Mouse (Mus musculus) lung, adult 2 months (tissue): ENCODE measurements around the gene Cyp2j12. TPM values are rescaled to one million over a fixed set of nuclear protein-coding genes. Genes with fewer than 3 reads are reported as not detected.

Experiments
- DNase-seq: peaks from one replicate; pipeline ENCODE4 v3.0.0; 2022
- H3K4me1 ChIP-seq: fragments of 200-500 bp; 2 replicates; pipeline ENCODE4 v1.6.1; 2011; ENCODE audit warnings: low read length; ENCODE audit not compliant: control insufficient read depth, insufficient read depth
- H3K4me3 ChIP-seq: fragments of 200-500 bp; replicated peaks from 2 replicates; pipeline ENCODE3; 2011; ENCODE audit warnings: low read depth, mild to moderate bottlenecking, control low read depth, low read length; ENCODE audit errors: extremely low read depth
- CTCF ChIP-seq: fragments of 200-500 bp; IDR thresholded peaks from 2 replicates; pipeline ENCODE4 v1.5.1; 2011; ENCODE audit warnings: mild to moderate bottlenecking, low read length, control low read depth; ENCODE audit not compliant: insufficient read depth
- POLR2A ChIP-seq: fragments of 200-500 bp; IDR thresholded peaks from 2 replicates; pipeline ENCODE4 v1.6.1; 2011; ENCODE audit warnings: low read depth, mild to moderate bottlenecking, control low read depth, low read length, borderline replicate concordance; ENCODE audit errors: extremely low read depth
- WGBS: fragments of 180-500 bp; shearing (Covaris S2); methylation state at CpG from one replicate; pipeline ENCODE4 v1.1.7; 2018; 5-methylcytosine and 5-hydroxymethylcytosine counted together
- polyA plus RNA-seq: library from polyadenylated mRNA; depleted of rRNA; stranded (reverse); fragments of >200 nt; gene quantifications from 2 replicates; pipeline ENCODE4 v1.2.3, GENCODE M21; 2012; rRNA removed

The Cyp2j12 gene
- polyA plus RNA-seq, 1 experiment: not detected

DNA sequence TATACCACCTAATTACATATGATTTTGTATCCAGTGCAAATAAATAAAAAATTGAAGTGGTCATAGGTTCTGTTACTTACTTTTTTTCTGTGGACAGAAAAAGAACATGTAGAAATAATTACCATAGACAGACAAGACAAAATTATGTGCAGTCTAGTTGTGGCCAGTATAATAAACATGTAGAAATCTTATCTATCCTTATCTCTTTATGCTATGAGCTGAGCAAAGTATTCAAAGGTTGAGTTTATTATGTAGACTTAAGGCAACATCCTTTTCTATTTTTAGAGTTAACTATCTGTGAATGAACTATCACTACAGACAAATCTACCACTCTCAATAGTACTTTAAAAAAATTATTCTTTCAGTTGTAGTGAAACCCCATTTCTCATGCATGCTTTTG is 62.6 kb downstream of the Cyp2j12 start:
- Histone ChIP-seq H3K4me3 (no peak overlapping the region), H3K4me1 (no peaks in the 10 kb centered on the region)
- TF ChIP-seq CTCF (no peak), POLR2A (no peak)
- no peak for DNase-seq

DNA sequence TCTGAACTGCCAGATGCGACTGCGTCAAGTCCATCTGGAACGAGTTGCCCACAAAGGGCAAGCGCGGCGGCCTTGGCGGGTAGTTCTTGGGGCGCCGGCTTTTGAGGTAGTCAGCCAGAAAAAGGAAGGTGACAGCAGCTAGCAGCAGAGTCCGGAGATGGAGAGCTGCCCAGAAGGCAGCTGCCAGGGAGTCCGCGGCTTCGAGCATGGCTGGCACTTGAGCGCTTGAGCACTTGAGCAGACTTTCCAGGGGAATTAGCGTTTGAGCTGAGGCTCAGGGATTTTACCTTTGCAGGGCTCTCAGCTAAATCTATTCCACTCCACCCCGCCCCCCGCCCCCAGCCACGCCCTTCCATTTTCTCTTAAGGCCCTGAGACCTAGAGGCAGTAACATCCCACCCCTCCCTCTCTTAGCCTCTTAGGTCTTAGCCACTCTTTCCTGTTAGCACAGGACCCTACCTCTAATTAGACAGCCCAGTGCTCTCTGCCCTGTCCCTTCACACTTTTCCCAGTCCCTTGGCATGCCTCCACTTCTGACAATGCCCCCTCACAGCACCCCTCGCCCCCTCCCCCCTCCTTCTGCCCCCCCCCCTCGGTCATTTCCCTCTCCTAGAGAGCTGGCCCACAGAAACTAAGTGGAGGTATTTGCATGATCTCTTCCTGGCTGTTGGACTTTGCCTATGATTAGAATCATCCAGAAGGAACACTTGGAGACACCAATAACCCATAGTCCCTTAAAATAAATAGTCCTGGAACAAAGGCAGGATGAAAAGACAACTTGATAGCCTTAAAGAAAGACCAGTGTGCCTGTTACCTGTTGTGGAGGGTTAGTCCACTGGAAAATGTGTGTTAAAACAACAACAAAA is 63.5 kb downstream of the Cyp2j12 start, which contains the start of gene Cyp2j13:
Cyp2j13 (minus strand) TSS at position 286 of the 865 bp plus-strand sequence.
- no peak for TF ChIP-seq POLR2A
- TF ChIP-seq CTCF: no peak
- DNase-seq: no peak
- H3K4me3 ChIP-seq: no peak within 1 kb of the TSS
- no peaks in the 10 kb centered on the region for H3K4me1 ChIP-seq
- WGBS: 11% methylated on average over 20 of the region's 20 CpGs

DNA sequence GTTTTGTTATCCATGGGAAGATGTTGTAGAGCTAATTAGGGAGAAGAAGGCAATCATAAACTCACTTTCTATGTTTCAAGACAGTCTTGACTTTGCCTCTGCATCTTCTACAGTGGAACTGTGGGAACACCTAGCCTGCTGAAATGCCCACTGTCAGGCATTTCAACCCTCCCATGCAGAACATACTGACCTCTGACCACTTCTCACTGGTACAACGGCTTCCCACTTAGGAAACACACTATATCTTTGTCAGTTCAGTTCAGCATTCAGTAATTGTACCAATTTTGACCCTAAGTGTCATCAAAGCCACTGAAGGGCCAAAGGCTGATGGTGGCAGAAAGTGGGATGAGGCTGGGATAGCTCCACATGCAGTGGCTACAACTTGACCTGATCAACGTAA is 78.9 kb downstream of the Cyp2j12 start:
- DNase-seq: no peak
- Histone ChIP-seq H3K4me1 (no peaks in the 10 kb centered on the region), H3K4me3 (no peak overlapping the region)
- TF ChIP-seq CTCF (no peak), POLR2A (no peak)
- 74% methylated on average over 2 of the region's 2 CpGs for WGBS

DNA sequence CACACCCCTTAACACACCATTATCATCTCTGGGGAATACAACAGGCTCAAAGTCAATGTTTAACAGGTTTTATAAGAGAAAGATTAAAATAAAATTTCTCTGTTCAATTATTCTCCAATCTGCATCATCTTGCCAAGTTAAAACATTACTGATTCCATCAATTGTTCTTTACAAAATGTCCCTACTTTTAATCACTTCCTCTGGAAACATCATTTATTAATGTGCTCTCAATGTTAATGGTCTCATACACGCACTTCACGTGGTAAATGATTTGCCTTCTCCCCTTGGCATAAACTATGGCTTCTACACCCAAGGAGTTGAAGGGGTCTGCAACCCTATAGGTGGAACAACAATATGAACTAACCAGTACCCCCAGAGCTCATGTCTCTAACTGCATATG is 80.8 kb downstream of the Cyp2j12 start:
- no peak for DNase-seq
- WGBS: 84% methylated on average over 2 of the region's 2 CpGs
- no peaks in the 10 kb centered on the region for H3K4me1 ChIP-seq
- no peak overlapping the region for H3K4me3 ChIP-seq
- no peak for TF ChIP-seq POLR2A
- TF ChIP-seq CTCF: no peak

Other genes starting within 250 kb of the Cyp2j12 start
- gene Hook1, start 173.9 kb downstream of the Cyp2j12 start, polyA plus RNA-seq: 2.4 and 2.9 TPM in 2 replicates
- not detected in 2 replicates for gene Cyp2j13, start 63.6 kb downstream of the Cyp2j12 start, polyA plus RNA-seq
- not detected in 2 replicates for gene Cyp2j7, start 95.5 kb upstream of the Cyp2j12 start, polyA plus RNA-seq
- not detected in 2 replicates for gene Cyp2j11, start 207.5 kb upstream of the Cyp2j12 start, polyA plus RNA-seq